Mouse (Mus musculus) erythroblast, embryonic 14.5 days (primary cell): ENCODE measurements around the gene Mst1r. TPM values are rescaled to one million over a fixed set of nuclear protein-coding genes. Genes with fewer than 3 reads are reported as not detected.

Source experiments
- H3K27me3 ChIP-seq: 2 replicates; pipeline ENCODE4 v1.6.1; 2012; ENCODE audit warnings: inconsistent platforms; ENCODE audit not compliant: control insufficient read depth
- H3K36me3 ChIP-seq: 2 replicates; pipeline ENCODE4 v1.6.1; 2012; ENCODE audit warnings: mild to moderate bottlenecking, inconsistent platforms; ENCODE audit not compliant: control insufficient read depth
- H3K4me1 ChIP-seq: 2 replicates; pipeline ENCODE4 v1.6.1; 2012; ENCODE audit warnings: inconsistent platforms; ENCODE audit not compliant: control insufficient read depth
- H3K4me3 ChIP-seq: replicated peaks from 2 replicates; pipeline ENCODE3; 2012; ENCODE audit warnings: moderate library complexity, mild to moderate bottlenecking, inconsistent platforms
- H3K9me3 ChIP-seq: 2 replicates; pipeline ENCODE4 v1.6.1; 2012; ENCODE audit warnings: low read length, inconsistent platforms, mixed read lengths; ENCODE audit not compliant: control insufficient read depth
- GATA1 ChIP-seq: IDR thresholded peaks from 2 replicates; pipeline ENCODE4 v1.6.1; 2012; ENCODE audit warnings: low read length, inconsistent platforms, mixed read lengths
- TAL1 ChIP-seq: IDR thresholded peaks from 3 replicates; pipeline ENCODE4 v1.6.1; 2012; ENCODE audit warnings: low read length, inconsistent platforms, mixed read lengths
- polyA plus RNA-seq: library from polyadenylated mRNA; stranded (reverse); fragments of >175 nt; gene quantifications from 2 replicates; pipeline ENCODE4 v1.2.3, GENCODE M21; 2012

Gene Mst1r
- polyA plus RNA-seq, 1 experiment, result 0.01 TPM

- Histone ChIP-seq H3K4me1 (peaks cover 6% of the 10 kb centered on the region), H3K36me3 (no peaks in the 10 kb centered on the region), H3K4me3 (no peak overlapping the region), H3K9me3 (no peaks in the 10 kb centered on the region), H3K27me3 (peaks cover 29% of the 10 kb centered on the region)
- no peak for TF ChIP-seq GATA1
- no peak for TF ChIP-seq TAL1
These were observed 20.3 kb downstream of the Mst1r start for GRCm38 (mm10) chr9:107926920-107927420.

DNA sequence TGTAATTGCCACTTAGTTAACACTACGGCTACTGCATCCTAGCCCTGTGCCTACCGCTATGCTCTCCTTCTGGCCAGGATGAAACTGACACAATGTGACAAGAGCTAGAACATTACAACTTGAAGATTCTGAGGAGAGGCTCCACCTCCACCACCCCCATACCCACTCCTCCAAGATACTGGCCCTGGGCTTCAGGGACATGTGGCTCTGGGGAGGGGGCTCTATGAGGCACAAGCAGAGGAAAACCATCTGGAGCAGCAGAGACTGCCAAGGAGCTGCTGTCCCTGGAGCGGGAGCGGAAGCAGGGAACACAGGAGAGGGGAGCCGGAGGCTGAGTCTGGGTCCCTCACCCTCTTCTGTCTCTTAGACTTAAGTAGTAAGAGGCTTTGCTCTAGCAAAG lies 21.1 kb downstream of the Mst1r start:
- TF ChIP-seq GATA1, result no peak
- no peak for TF ChIP-seq TAL1
- Histone ChIP-seq H3K4me1 (peaks cover 6% of the 10 kb centered on the region), H3K27me3 (peaks cover 31% of the 10 kb centered on the region), H3K9me3 (no peaks in the 10 kb centered on the region), H3K36me3 (no peaks in the 10 kb centered on the region), H3K4me3 (no peak overlapping the region)

DNA sequence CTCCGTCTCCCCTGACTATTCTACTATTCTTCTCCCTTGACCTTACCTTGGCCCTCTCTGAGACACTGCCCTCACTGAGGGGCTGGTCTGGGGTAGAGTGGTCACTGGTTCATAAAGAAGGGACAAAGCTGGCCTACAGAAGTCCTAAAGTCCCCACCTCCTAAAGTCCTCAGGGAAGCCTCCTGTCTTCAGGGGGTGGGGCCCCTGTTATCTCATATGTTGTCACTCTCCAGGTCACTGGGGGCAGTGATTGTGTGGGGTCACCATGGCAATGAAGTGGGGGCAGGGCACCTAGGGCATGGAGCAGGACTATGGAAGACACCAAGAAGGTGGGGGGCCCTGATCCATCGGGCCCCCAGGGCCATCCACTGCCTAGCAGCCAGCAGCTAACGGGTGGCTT lies 21.5 kb downstream of the Mst1r start, which contains the start of gene Actl11:
TSS of gene Actl11 (plus strand) at position 301 of the 400 bp plus-strand sequence.
- peaks cover 6% of the 10 kb centered on the region for H3K4me1 ChIP-seq
- H3K36me3 ChIP-seq, result no peaks in the 10 kb centered on the region
- TF ChIP-seq TAL1, result no peak
- no peak for TF ChIP-seq GATA1
- H3K4me3 ChIP-seq, result no peak within 1 kb of the TSS
- peaks cover 32% of the 10 kb centered on the region for H3K27me3 ChIP-seq
- H3K9me3 ChIP-seq, result no peaks in the 10 kb centered on the region

DNA sequence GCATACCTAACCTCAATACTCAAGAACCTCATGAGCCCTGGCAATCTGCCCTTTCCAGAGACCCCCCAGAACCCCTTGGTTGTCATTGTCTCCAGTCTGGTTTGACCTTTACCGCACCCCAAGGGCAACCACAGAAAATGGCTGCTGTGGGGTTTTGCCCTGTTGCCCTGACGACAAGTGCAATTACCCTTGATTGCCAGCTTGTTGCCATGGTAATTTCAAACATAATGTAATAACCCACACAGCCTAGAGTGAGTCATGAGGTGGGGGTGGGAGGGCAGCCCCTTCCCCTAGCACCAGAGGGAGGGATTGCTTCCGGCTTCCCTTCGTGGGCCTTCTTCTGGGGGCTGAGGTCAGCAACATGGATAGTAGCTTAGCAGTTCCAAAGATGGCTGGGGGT lies 25.5 kb downstream of the Mst1r start:
- Histone ChIP-seq H3K36me3 (no peaks in the 10 kb centered on the region), H3K27me3 (peaks cover 60% of the 10 kb centered on the region), H3K9me3 (no peaks in the 10 kb centered on the region), H3K4me3 (no peak overlapping the region), H3K4me1 (peaks cover 6% of the 10 kb centered on the region)
- TF ChIP-seq TAL1 (no peak), GATA1 (no peak)

DNA sequence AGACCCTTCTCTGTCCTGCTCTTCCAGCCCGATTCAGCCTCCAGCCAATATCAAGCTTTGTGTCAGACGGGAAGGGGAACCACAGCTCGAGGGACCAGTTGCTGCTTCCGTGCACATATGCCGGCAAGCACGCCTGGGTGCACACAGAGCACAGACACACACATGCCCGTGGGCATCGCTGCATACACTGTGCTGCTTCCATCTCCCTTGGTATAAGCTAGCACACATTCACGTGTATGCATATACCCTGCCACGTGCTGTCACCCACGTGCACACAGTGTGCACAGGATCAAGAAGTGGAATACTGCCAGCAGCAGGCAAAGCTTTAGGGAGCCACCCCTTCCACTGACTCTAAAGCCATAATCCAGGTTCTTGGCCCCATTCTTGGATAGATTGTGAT lies 27.5 kb downstream of the Mst1r start:
- Histone ChIP-seq H3K4me3 (no peak overlapping the region), H3K36me3 (no peaks in the 10 kb centered on the region), H3K27me3 (peaks cover 64% of the 10 kb centered on the region), H3K4me1 (peaks cover 2% of the 10 kb centered on the region), H3K9me3 (no peaks in the 10 kb centered on the region)
- TF ChIP-seq GATA1 (no peak), TAL1 (no peak)

- H3K4me3 ChIP-seq, result no peak within 1 kb of the TSS
- peaks cover 74% of the 10 kb centered on the region for H3K27me3 ChIP-seq
- H3K4me1 ChIP-seq, result peaks cover 10% of the 10 kb centered on the region
- no peaks in the 10 kb centered on the region for H3K9me3 ChIP-seq
- no peaks in the 10 kb centered on the region for H3K36me3 ChIP-seq
- no peak for TF ChIP-seq TAL1
These were observed 28.7 kb downstream of the Mst1r start, which contains the start of gene Camkv for GRCm38 (mm10) chr9:107935374-107935773. Gene Camkv, plus strand, starts transcription at chr9:107935674.

- TF ChIP-seq GATA1 (no peak), TAL1 (no peak)
- H3K4me1 ChIP-seq, result peaks cover 10% of the 10 kb centered on the region
- no peaks in the 10 kb centered on the region for H3K9me3 ChIP-seq
- H3K4me3 ChIP-seq, result no peak overlapping the region
- H3K27me3 ChIP-seq, result peaks cover 77% of the 10 kb centered on the region
- no peaks in the 10 kb centered on the region for H3K36me3 ChIP-seq
These were observed 29.1 kb downstream of the Mst1r start for GRCm38 (mm10) chr9:107935790-107936214.

DNA sequence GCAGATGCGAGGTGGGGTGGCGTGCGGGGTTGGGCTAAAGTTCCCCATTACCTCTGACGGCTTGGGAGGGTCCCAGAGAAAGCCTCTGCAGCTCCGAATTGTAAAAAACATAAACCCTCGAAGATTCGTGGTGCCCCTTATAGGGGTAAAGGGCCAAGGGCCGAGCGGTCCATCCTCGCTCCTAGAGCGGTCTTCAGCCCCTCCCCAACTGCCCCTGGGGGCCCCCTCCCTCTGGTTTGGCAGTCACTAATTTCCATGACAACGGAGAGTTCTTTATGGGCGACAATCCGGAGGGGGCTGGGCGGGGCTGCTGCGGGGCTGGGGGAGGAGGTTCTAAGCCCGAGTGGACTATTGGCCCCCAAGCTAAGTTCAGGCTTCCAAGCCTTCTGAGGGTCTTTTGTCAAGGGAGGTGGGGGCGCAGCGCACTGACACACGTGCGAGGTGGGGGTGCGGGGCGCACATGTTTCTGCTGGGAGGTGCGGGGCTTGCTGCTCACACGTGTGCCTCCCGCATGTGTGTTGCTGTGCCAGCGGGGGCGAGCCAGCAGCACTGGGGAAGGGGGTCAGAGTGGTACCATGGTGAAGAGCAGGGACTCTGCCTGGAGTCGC lies 29.6 kb downstream of the Mst1r start:
- H3K4me1 ChIP-seq, result peaks cover 10% of the 10 kb centered on the region
- no peaks in the 10 kb centered on the region for H3K9me3 ChIP-seq
- H3K4me3 ChIP-seq, result no peak overlapping the region
- H3K36me3 ChIP-seq, result no peaks in the 10 kb centered on the region
- no peak for TF ChIP-seq TAL1
- TF ChIP-seq GATA1, result no peak
- H3K27me3 ChIP-seq, result peaks cover 80% of the 10 kb centered on the region

DNA sequence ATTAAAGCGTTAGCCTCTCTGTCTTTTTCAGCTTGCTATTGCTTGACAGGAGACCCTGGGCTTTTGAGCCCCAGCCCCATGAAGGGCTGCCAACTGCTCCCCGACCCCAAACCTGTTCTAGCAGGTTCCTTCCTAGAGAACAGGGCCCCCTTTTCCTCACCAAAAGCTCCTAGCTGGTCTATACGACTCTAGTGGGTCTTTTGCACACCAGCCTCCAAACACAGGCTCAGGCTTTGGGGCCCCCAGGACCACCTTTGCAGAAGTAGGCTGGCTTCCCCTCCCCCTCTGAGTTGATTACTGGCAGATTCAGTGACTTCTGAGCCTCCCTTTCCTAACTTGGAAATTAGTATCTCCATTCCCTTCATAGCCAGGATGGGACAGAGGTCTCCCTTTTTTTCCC lies 30.2 kb downstream of the Mst1r start:
- TF ChIP-seq GATA1 (no peak), TAL1 (no peak)
- Histone ChIP-seq H3K4me1 (peaks cover 10% of the 10 kb centered on the region), H3K4me3 (no peak overlapping the region), H3K9me3 (no peaks in the 10 kb centered on the region), H3K36me3 (no peaks in the 10 kb centered on the region), H3K27me3 (peaks cover 82% of the 10 kb centered on the region)
